ENCODE assay signal across 21 mouse cellular contexts in the genomic region with DNA sequence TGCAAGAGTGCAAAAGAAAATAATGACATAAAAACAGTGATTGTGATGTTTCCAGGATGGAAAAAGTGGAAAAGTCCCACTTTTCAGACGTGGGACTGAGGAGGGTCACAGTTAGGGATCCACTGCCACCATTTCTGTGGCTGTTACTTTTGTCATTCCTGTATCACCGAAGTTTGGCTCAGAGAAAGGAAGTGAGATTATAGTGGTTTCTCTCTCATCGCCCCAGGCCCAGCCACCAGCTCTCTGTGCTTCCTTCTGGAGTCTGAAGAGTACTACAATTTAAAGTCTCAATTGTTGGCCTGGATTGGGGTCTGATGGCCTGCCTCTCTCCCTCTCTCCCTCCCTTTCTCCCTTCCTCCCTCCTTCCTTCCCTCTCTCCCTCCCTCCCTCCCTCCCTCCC. TPM values are rescaled to one million over a fixed set of nuclear protein-coding genes. Genes with fewer than 3 reads are reported as not detected.
DNase-seq lines count a peak whose midpoint lies in the region; ATAC-seq and TF ChIP-seq lines count a peak whose summit lies in the region.
"Had no signal": no experiment of that assay in that cellular context is flagged by ENCODE, and none has a peak within 500 bp of the region (broad histone marks: within the 10 kb centered on the region; RNA-seq: fewer than 3 reads in every experiment).

No protein-coding gene starts in this region.

- H3K9me3 ChIP-seq in forebrain, embryonic 15.5 days = peaks cover 1% of the 10 kb centered on the region; the same call in 1 of the 2 replicates
- peaks cover 6% of the 10 kb centered on the region; the same call in 1 of the 2 replicates for H3K9me3 ChIP-seq in forebrain, embryonic 10.5 days
- peaks cover under 1% of the 10 kb centered on the region; the same call in 1 of the 2 replicates for H3K9me3 ChIP-seq in neural tube, embryonic 15.5 days (replicated peaks)
- H3K9me3 ChIP-seq: liver, embryonic 12.5 days had no signal

- DNase-seq in forebrain, embryonic 10.5 days (ENCODE audit: extremely low spot score, low spot score) = no peak
- DNase-seq in layer of hippocampus, adult 2 months (ENCODE audit: low spot score in 2 of 2) = no peak
- DNase-seq in layer of hippocampus, postnatal 14 days (ENCODE audit: low spot score in 2 of 2) = no peak
- no peak for DNase-seq in right cerebral cortex, adult 2 months (ENCODE audit: low spot score in 2 of 2)
- DNase-seq: adrenal gland, postnatal 36 days; cerebellum, adult 9-11 months; gastrocnemius, postnatal 14 days; heart, adult 18-20 months; heart, postnatal 10 days; kidney, postnatal 36 days; lung, adult 18-20 months had no signal

- H3K4me3 ChIP-seq in forebrain, embryonic 15.5 days = no peak overlapping the region
- H3K4me3 ChIP-seq in forebrain, embryonic 10.5 days = no peak overlapping the region
- H3K4me3 ChIP-seq in layer of hippocampus, adult 2 months = no peak overlapping the region
- H3K4me3 ChIP-seq in neural tube, embryonic 15.5 days (replicated peaks) = no peak overlapping the region
- H3K4me3 ChIP-seq: embryonic facial prominence, embryonic 10.5 days; heart, embryonic 12.5 days; limb, embryonic 13.5 days; liver, embryonic 12.5 days; neural tube, embryonic 12.5 days had no signal

- H3K4me2 ChIP-seq in forebrain, embryonic 15.5 days (replicated peaks) = no peak overlapping the region
- no peak overlapping the region for H3K4me2 ChIP-seq in neural tube, embryonic 15.5 days
- H3K4me2 ChIP-seq: heart, embryonic 12.5 days; limb, embryonic 13.5 days; liver, embryonic 12.5 days; neural tube, embryonic 12.5 days had no signal

- 75% methylated on average over 3 of the region's 3 CpGs for WGBS in forebrain, embryonic 15.5 days
- WGBS in forebrain, embryonic 10.5 days = 86% methylated on average over 3 of the region's 3 CpGs
- 58% methylated on average over 3 of the region's 3 CpGs for WGBS in neural tube, embryonic 15.5 days

- no peak for ATAC-seq in forebrain, embryonic 15.5 days (replicated peaks)
- ATAC-seq in common myeloid progenitor, adult 5-6 weeks (replicated peaks; ENCODE audit: low read depth, poor library complexity, severe bottlenecking) = 0 out of 2 replicates have a peak, but pooled peaks have one; percentile 43
- no peak for ATAC-seq in neural tube, embryonic 15.5 days (ENCODE audit: low FRiP score)
- ATAC-seq: CD4-positive, CD25-positive, alpha-beta regulatory T cell, adult 4 months; intestine, postnatal 0 days; liver, embryonic 12.5 days had no signal

- peaks cover 29% of the 10 kb centered on the region for H3K36me3 ChIP-seq in forebrain, embryonic 15.5 days
- peaks cover 2% of the 10 kb centered on the region for H3K36me3 ChIP-seq in forebrain, embryonic 10.5 days (replicated peaks)
- peaks cover 34% of the 10 kb centered on the region for H3K36me3 ChIP-seq in neural tube, embryonic 15.5 days
- H3K36me3 ChIP-seq: embryonic facial prominence, embryonic 10.5 days; heart, embryonic 12.5 days; limb, embryonic 13.5 days; liver, embryonic 12.5 days had no signal

- peaks cover 29% of the 10 kb centered on the region for H3K4me1 ChIP-seq in forebrain, embryonic 15.5 days
- peaks cover 35% of the 10 kb centered on the region for H3K4me1 ChIP-seq in forebrain, embryonic 10.5 days
- H3K4me1 ChIP-seq in neural tube, embryonic 15.5 days = peaks cover 44% of the 10 kb centered on the region
- H3K4me1 ChIP-seq: liver, embryonic 12.5 days had no signal

- no peak overlapping the region for H3K9ac ChIP-seq in forebrain, embryonic 15.5 days (replicated peaks)
- no peak overlapping the region for H3K9ac ChIP-seq in neural tube, embryonic 15.5 days (replicated peaks)
- H3K9ac ChIP-seq: heart, embryonic 12.5 days; limb, embryonic 13.5 days; liver, embryonic 12.5 days; neural tube, embryonic 12.5 days had no signal

- no peak for TF ChIP-seq CTCF in layer of hippocampus, adult 2 months (conservative IDR thresholded peaks at IDR 0.05)

- no peaks in the 10 kb centered on the region for H3K27me3 ChIP-seq in forebrain, embryonic 15.5 days
- H3K27me3 ChIP-seq in forebrain, embryonic 10.5 days (ENCODE audit: poor library complexity, severe bottlenecking) = peaks cover 43% of the 10 kb centered on the region
- 0 out of 2 replicates have a peak, but pooled peaks cover 3% of the 10 kb centered on the region for H3K27me3 ChIP-seq in neural tube, embryonic 15.5 days (replicated peaks)
- H3K27me3 ChIP-seq: neural tube, embryonic 12.5 days had no signal

- peak overlapping the region; percentile 52; the same call in 1 of the 2 replicates for H3K27ac ChIP-seq in forebrain, embryonic 15.5 days (replicated peaks)
- no peak overlapping the region for H3K27ac ChIP-seq in forebrain, embryonic 10.5 days
- peak overlapping the region; percentile 36; the same call in 1 of the 2 replicates for H3K27ac ChIP-seq in layer of hippocampus, adult 2 months
- H3K27ac ChIP-seq in neural tube, embryonic 15.5 days (replicated peaks) = peak overlapping the region; percentile 63; the same call in 1 of the 2 replicates
- H3K27ac ChIP-seq: embryonic facial prominence, embryonic 10.5 days; limb, embryonic 13.5 days; liver, embryonic 12.5 days; neural tube, embryonic 12.5 days had no signal

RNA-seq across cellular contexts. Expression of gene Sec13, which starts 59.4 kb away (rescaled TPM):
- 239 and 245 TPM in 2 replicates for polyA plus RNA-seq in forebrain, embryonic 15.5 days (2015; fragmentation: Nextera tagmentation; extraction: Ambion mirVana)
- 282 and 289 TPM in 2 replicates for polyA plus RNA-seq in forebrain, embryonic 10.5 days (2016; fragmentation: Nextera tagmentation; extraction: Ambion mirVana)
- total RNA-seq in layer of hippocampus, adult 2 months (2021) = 10 to 100 TPM; 73.4 to 77.3 TPM
- 10 to 100 TPM; 80.2 to 83.7 TPM for total RNA-seq in layer of hippocampus, postnatal 14 days (2021)
- total RNA-seq in common myeloid progenitor, adult 5-6 weeks (2017) = 82.1 and 90.0 TPM in 2 replicates
- polyA plus RNA-seq in neural tube, embryonic 15.5 days (2015; fragmentation: Nextera tagmentation; extraction: Ambion mirVana) = 194 and 214 TPM in 2 replicates
